In the genomic region with DNA sequence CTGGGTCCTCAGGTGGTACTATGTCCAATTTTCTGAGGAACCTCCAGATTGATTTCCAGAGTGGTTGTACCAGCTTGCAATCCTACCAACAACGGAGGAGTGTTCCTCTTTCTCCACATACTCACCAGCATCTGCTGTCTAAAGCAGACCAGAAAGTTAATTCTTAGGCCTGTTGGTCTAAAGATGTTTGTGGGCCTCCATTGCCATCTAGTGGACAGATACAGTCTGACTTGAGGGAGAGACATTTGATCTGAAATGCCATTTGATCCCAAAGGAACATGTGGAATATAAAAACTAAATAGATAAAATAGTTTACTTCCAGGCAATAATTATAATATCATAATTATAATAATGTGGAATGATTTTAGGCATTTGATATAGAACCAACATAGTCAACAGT, we compare ENCODE assay signal across 9 mouse cellular contexts. TPM values are rescaled to one million over a fixed set of nuclear protein-coding genes. Genes with fewer than 3 reads are reported as not detected.
DNase-seq lines count a peak whose midpoint lies in the region; ATAC-seq and TF ChIP-seq lines count a peak whose summit lies in the region.
"Had no signal": no experiment of that assay in that cellular context is flagged by ENCODE, and none has a peak within 500 bp of the region (broad histone marks: within the 10 kb centered on the region; RNA-seq: fewer than 3 reads in every experiment).

No protein-coding gene starts in this region.

- no peaks in the 10 kb centered on the region for H3K36me3 ChIP-seq in intestine, embryonic 14.5 days (ENCODE audit: control insufficient read depth, insufficient read depth, low read length)
- no peaks in the 10 kb centered on the region for H3K36me3 ChIP-seq in intestine, embryonic 15.5 days
- no peaks in the 10 kb centered on the region for H3K36me3 ChIP-seq in midbrain, embryonic 11.5 days (ENCODE audit: control insufficient read depth, insufficient read depth, low read length)
- no peaks in the 10 kb centered on the region for H3K36me3 ChIP-seq in splenic B cell, adult 2 months (ENCODE audit: control insufficient read depth, insufficient read depth, low read length, poor library complexity, severe bottlenecking)
- H3K36me3 ChIP-seq: limb, embryonic 13.5 days had no signal

- H3K4me2 ChIP-seq in intestine, embryonic 14.5 days (ENCODE audit: low read length) = no peak overlapping the region
- no peak overlapping the region for H3K4me2 ChIP-seq in intestine, embryonic 15.5 days (replicated peaks)
- no peak overlapping the region for H3K4me2 ChIP-seq in midbrain, embryonic 11.5 days
- H3K4me2 ChIP-seq: limb, embryonic 13.5 days had no signal

- DNase-seq in intestine, embryonic 14.5 days (ENCODE audit: low spot score) = peak; percentile 68
- peak; percentile 88 for DNase-seq in adipocyte (ENCODE audit: low spot score)
- peak; percentile 77 to 86 for DNase-seq in heart, postnatal 10 days
- peak; percentile 33 to 59 for DNase-seq in layer of hippocampus, postnatal 36 days
- DNase-seq in midbrain, embryonic 11.5 days (ENCODE audit: low spot score, missing footprints) = peak; percentile 91
- peak; percentile 79 for DNase-seq in splenic B cell, adult 2 months (ENCODE audit: low read depth, low spot score)

- 14% methylated on average over 1 of the region's 1 CpGs for WGBS in intestine, embryonic 14.5 days
- 5% methylated on average over 1 of the region's 1 CpGs for WGBS in intestine, embryonic 15.5 days
- WGBS in midbrain, embryonic 11.5 days = 9% methylated on average over 1 of the region's 1 CpGs

- intact Hi-C loops in heart, postnatal 10 days (cut with DNase I) = loop anchor here (1.0 to 10.0 kb wide), 4 partner anchors 161 to 375 kb away; a partner anchor contains a TSS

- no peak overlapping the region for H3K9ac ChIP-seq in intestine, embryonic 14.5 days (ENCODE audit: low read length)
- H3K9ac ChIP-seq in intestine, embryonic 15.5 days = no peak overlapping the region
- no peak overlapping the region for H3K9ac ChIP-seq in midbrain, embryonic 11.5 days (ENCODE audit: low read length)
- H3K9ac ChIP-seq: limb, embryonic 13.5 days had no signal

- H3K27me3 ChIP-seq in intestine, embryonic 14.5 days (replicated peaks; ENCODE audit: control insufficient read depth, insufficient read depth, low read length) = no peaks in the 10 kb centered on the region
- H3K27me3 ChIP-seq in intestine, embryonic 15.5 days (replicated peaks) = no peaks in the 10 kb centered on the region
- no peaks in the 10 kb centered on the region for H3K27me3 ChIP-seq in midbrain, embryonic 11.5 days (ENCODE audit: control insufficient read depth, insufficient read depth, low read length)
- H3K27me3 ChIP-seq in splenic B cell, adult 2 months (ENCODE audit: control insufficient read depth, insufficient read depth, low read length, poor library complexity, severe bottlenecking) = no peaks in the 10 kb centered on the region
- H3K27me3 ChIP-seq: limb, embryonic 13.5 days had no signal

- TF ChIP-seq POLR2A in cortical plate, adult 2 months (IDR thresholded peaks at IDR 0.05; ENCODE audit: extremely low read depth, insufficient read depth, low read length) = no peak

- no peak overlapping the region for H3K4me3 ChIP-seq in intestine, embryonic 14.5 days (ENCODE audit: low read depth, low read length)
- no peak overlapping the region for H3K4me3 ChIP-seq in intestine, embryonic 15.5 days (replicated peaks)
- H3K4me3 ChIP-seq in cortical plate, adult 2 months (ENCODE audit: insufficient read depth, low read length) = no peak overlapping the region
- no peak overlapping the region for H3K4me3 ChIP-seq in midbrain, embryonic 11.5 days (ENCODE audit: low read depth, low read length)
- H3K4me3 ChIP-seq: limb, embryonic 13.5 days had no signal

- ATAC-seq in intestine, embryonic 14.5 days (replicated peaks; ENCODE audit: low FRiP score, low TSS enrichment, low read depth) = no peak
- no peak for ATAC-seq in intestine, embryonic 15.5 days
- no peak for ATAC-seq in midbrain, embryonic 11.5 days (ENCODE audit: low FRiP score)

- H3K27ac ChIP-seq in intestine, embryonic 14.5 days (ENCODE audit: low read depth) = no peak overlapping the region
- H3K27ac ChIP-seq in intestine, embryonic 15.5 days = no peak overlapping the region
- no peak overlapping the region for H3K27ac ChIP-seq in cortical plate, adult 2 months (ENCODE audit: insufficient read depth, low read length)
- H3K27ac ChIP-seq in midbrain, embryonic 11.5 days (ENCODE audit: low read depth, low read length) = no peak overlapping the region
- H3K27ac ChIP-seq: limb, embryonic 13.5 days had no signal

- peak; percentile 73; the same call in 1 of the 2 replicates for TF ChIP-seq CTCF in cortical plate, adult 2 months (IDR thresholded peaks at IDR 0.05; ENCODE audit: extremely low read depth, insufficient read depth, low read length)

- H3K4me1 ChIP-seq in intestine, embryonic 14.5 days (replicated peaks; ENCODE audit: control insufficient read depth, insufficient read depth, low read length) = no peaks in the 10 kb centered on the region
- no peaks in the 10 kb centered on the region for H3K4me1 ChIP-seq in intestine, embryonic 15.5 days (replicated peaks)
- H3K4me1 ChIP-seq in cortical plate, adult 2 months (ENCODE audit: control insufficient read depth, insufficient read depth, low read length) = no peaks in the 10 kb centered on the region
- H3K4me1 ChIP-seq in midbrain, embryonic 11.5 days (ENCODE audit: control insufficient read depth, insufficient read depth, low read length) = no peaks in the 10 kb centered on the region
- H3K4me1 ChIP-seq: limb, embryonic 13.5 days had no signal

- H3K9me3 ChIP-seq in intestine, embryonic 14.5 days (ENCODE audit: control insufficient read depth, low read length) = no peaks in the 10 kb centered on the region
- H3K9me3 ChIP-seq in intestine, embryonic 15.5 days = no peaks in the 10 kb centered on the region
- no peaks in the 10 kb centered on the region for H3K9me3 ChIP-seq in midbrain, embryonic 11.5 days (ENCODE audit: control insufficient read depth, low read length)
- H3K9me3 ChIP-seq: limb, embryonic 13.5 days had no signal

RNA-seq across cellular contexts. Expression of a gene that starts 18.4 kb away (rescaled TPM):
- polyA plus RNA-seq in intestine, embryonic 14.5 days (2014; fragmentation: Nextera tagmentation; extraction: Ambion mirVana) = 39.1 and 42.1 TPM in 2 replicates
- polyA plus RNA-seq in intestine, embryonic 15.5 days (2015; fragmentation: Nextera tagmentation; extraction: Ambion mirVana) = 24.7 and 29.2 TPM in 2 replicates
- polyA plus RNA-seq in cortical plate, adult 2 months (2012; rRNA removed) = 53.8 and 57.7 TPM in 2 replicates
- total RNA-seq in heart, postnatal 10 days (2021) = 10 to 100 TPM; 33.7 to 38.4 TPM
- total RNA-seq in layer of hippocampus, postnatal 36 days (2021) = 10 to 100 TPM; 58.6 to 65.4 TPM
- 25.6 and 27.0 TPM in 2 replicates for polyA plus RNA-seq in midbrain, embryonic 11.5 days (2014; fragmentation: Nextera tagmentation; extraction: Ambion mirVana)

RNA-seq across cellular contexts. Expression of a gene that starts 51.5 kb away (rescaled TPM):
- polyA plus RNA-seq in intestine, embryonic 14.5 days (2014; fragmentation: Nextera tagmentation; extraction: Ambion mirVana) = 4.7 and 5.4 TPM in 2 replicates
- 1.9 TPM in 2 replicates for polyA plus RNA-seq in intestine, embryonic 15.5 days (2015; fragmentation: Nextera tagmentation; extraction: Ambion mirVana)
- 9.1 and 10.4 TPM in 2 replicates for polyA plus RNA-seq in cortical plate, adult 2 months (2012; rRNA removed)
- total RNA-seq in heart, postnatal 10 days (2021) = 1 to 10 TPM; 1.2 to 1.3 TPM
- 10 to 100 TPM; 77.6 to 79.5 TPM for total RNA-seq in layer of hippocampus, postnatal 36 days (2021)
- 3.0 and 3.5 TPM in 2 replicates for polyA plus RNA-seq in midbrain, embryonic 11.5 days (2014; fragmentation: Nextera tagmentation; extraction: Ambion mirVana)
